Mouse (Mus musculus) monocyte, adult 5-6 weeks (primary cell): ENCODE measurements around the gene Cenph. TPM values are rescaled to one million over a fixed set of nuclear protein-coding genes. Genes with fewer than 3 reads are reported as not detected.
"Not testable (repeated sequence)": the region's sequence is repeated elsewhere in the genome, so short reads cannot be mapped to it uniquely, and the experiment has no call there.

Experiments used
- ATAC-seq: fragments of 153-309, 156-312 bp; replicated peaks from 2 replicates; pipeline ENCODE4 v1.8.0; 2017; ENCODE audit warnings: mild to moderate bottlenecking; ENCODE audit not compliant: low TSS enrichment, insufficient number of reproducible peaks, severe bottlenecking, poor library complexity, low FRiP score
- total RNA-seq: library from RNA; stranded (forward); fragments of 200-1000, 200-491, 200-594 nt; gene quantifications from 3 replicates; pipeline ENCODE4 v1.2.3, GENCODE M21; 2017

Gene Cenph
- total RNA-seq, 1 experiment from 2014 or later: 3.1 TPM

GRCm38 (mm10) chr13:100752529-100752928 lies 23.2 kb downstream of the Cenph start:
- ATAC-seq: no peak

GRCm38 (mm10) chr13:100751402-100751801 lies 24.3 kb downstream of the Cenph start:
- ATAC-seq: no peak

- ATAC-seq: no peak
Observed at GRCm38 (mm10) chr13:100750799-100751198, 24.9 kb downstream of the Cenph start.

GRCm38 (mm10) chr13:100748638-100749037 lies 27.1 kb downstream of the Cenph start:
- ATAC-seq: no peak

- ATAC-seq: no peak
Observed at GRCm38 (mm10) chr13:100746090-100746489, 29.6 kb downstream of the Cenph start.

- ATAC-seq: peak; percentile 94
Observed at GRCm38 (mm10) chr13:100744036-100744744, 31.5 kb downstream of the Cenph start, which contains the start of gene Mrps36. Gene Mrps36 (minus strand): TSS chr13:100744659.

- ATAC-seq: no peak
Observed at GRCm38 (mm10) chr13:100743346-100744035, 32.2 kb downstream of the Cenph start.

- no peak for ATAC-seq
Observed at GRCm38 (mm10) chr13:100742831-100743230, 32.9 kb downstream of the Cenph start.

- no peak for ATAC-seq
Observed at GRCm38 (mm10) chr13:100732756-100733155, 42.9 kb downstream of the Cenph start.

- not testable (repeated sequence) for ATAC-seq
Observed at GRCm38 (mm10) chr13:100731462-100732046, 44.1 kb downstream of the Cenph start.

GRCm38 (mm10) chr13:100730861-100731176 lies 44.9 kb downstream of the Cenph start, which contains the start of gene Cdk7:
Gene Cdk7 (minus strand): TSS chr13:100730939.
- peak; percentile 100 for ATAC-seq

- peak; percentile 54 for ATAC-seq
Observed at GRCm38 (mm10) chr13:100730153-100730860, 45.4 kb downstream of the Cenph start.

- not testable (repeated sequence) for ATAC-seq
Observed at GRCm38 (mm10) chr13:100728530-100728929, 47.2 kb downstream of the Cenph start.

GRCm38 (mm10) chr13:100728086-100728485 lies 47.6 kb downstream of the Cenph start:
- ATAC-seq: no peak

- no peak for ATAC-seq
Observed at GRCm38 (mm10) chr13:100725194-100725593, 50.5 kb downstream of the Cenph start.

GRCm38 (mm10) chr13:100724051-100724754 lies 51.5 kb downstream of the Cenph start:
- ATAC-seq: no peak

GRCm38 (mm10) chr13:100721656-100722055 lies 54.0 kb downstream of the Cenph start:
- ATAC-seq: no peak

GRCm38 (mm10) chr13:100715467-100715866 lies 60.2 kb downstream of the Cenph start:
- ATAC-seq: no peak
